Comparison of ENCODE assay signal across 8 mouse cellular contexts in genomic region chr13:58453541-58453940, GRCm38 (mm10). TPM values are rescaled to one million over a fixed set of nuclear protein-coding genes. Genes with fewer than 3 reads are reported as not detected.
DNase-seq lines count a peak whose midpoint lies in the region; ATAC-seq and TF ChIP-seq lines count a peak whose summit lies in the region.

No protein-coding gene starts in this region.

- no peak overlapping the region for H3K9ac ChIP-seq in forebrain, embryonic 11.5 days (ENCODE audit: low read length)
- no peak overlapping the region for H3K9ac ChIP-seq in lung, embryonic 14.5 days

- H3K27ac ChIP-seq in forebrain, embryonic 10.5 days, result no peak overlapping the region
- no peak overlapping the region for H3K27ac ChIP-seq in forebrain, embryonic 11.5 days (ENCODE audit: low read depth, low read length)
- no peak overlapping the region for H3K27ac ChIP-seq in lung, embryonic 14.5 days (ENCODE audit: low read depth)
- no peak overlapping the region for H3K27ac ChIP-seq in limb, embryonic 10.5 days

- peak overlapping the region; percentile 44 for H3K4me3 ChIP-seq in forebrain, embryonic 10.5 days
- no peak overlapping the region for H3K4me3 ChIP-seq in forebrain, embryonic 11.5 days (ENCODE audit: low read depth, low read length)
- peak overlapping the region; percentile 33; the same call in 1 of the 2 replicates for H3K4me3 ChIP-seq in lung, embryonic 14.5 days (ENCODE audit: low read depth, low read length)
- peak overlapping the region; percentile 41; the same call in 1 of the 2 replicates for H3K4me3 ChIP-seq in limb, embryonic 10.5 days

- H3K36me3 ChIP-seq in forebrain, embryonic 10.5 days (replicated peaks), result no peaks in the 10 kb centered on the region
- H3K36me3 ChIP-seq in forebrain, embryonic 11.5 days (ENCODE audit: control insufficient read depth, insufficient read depth, low read length), result no peaks in the 10 kb centered on the region
- no peaks in the 10 kb centered on the region for H3K36me3 ChIP-seq in lung, embryonic 14.5 days (ENCODE audit: insufficient read depth)
- no peaks in the 10 kb centered on the region for H3K36me3 ChIP-seq in limb, embryonic 10.5 days

- H3K4me1 ChIP-seq in forebrain, embryonic 10.5 days, result peaks cover 34% of the 10 kb centered on the region
- H3K4me1 ChIP-seq in forebrain, embryonic 11.5 days (replicated peaks; ENCODE audit: control insufficient read depth, insufficient read depth, low read length), result peaks cover 8% of the 10 kb centered on the region; the same call in 1 of the 2 replicates
- no peaks in the 10 kb centered on the region for H3K4me1 ChIP-seq in lung, embryonic 14.5 days (ENCODE audit: insufficient read depth)
- peaks cover 23% of the 10 kb centered on the region; the same call in 1 of the 2 replicates for H3K4me1 ChIP-seq in limb, embryonic 10.5 days

- 29% methylated on average over 10 of the region's 10 CpGs for WGBS in forebrain, embryonic 10.5 days
- WGBS in forebrain, embryonic 11.5 days, result 27% methylated on average over 10 of the region's 10 CpGs
- WGBS in lung, embryonic 14.5 days, result 30% methylated on average over 10 of the region's 10 CpGs
- 23% methylated on average over 10 of the region's 10 CpGs for WGBS in limb, embryonic 10.5 days

- ATAC-seq in forebrain, embryonic 11.5 days (replicated peaks; ENCODE audit: low FRiP score), result no peak
- no peak for ATAC-seq in lung, embryonic 14.5 days (ENCODE audit: insufficient read depth)
- ATAC-seq in neutrophil, adult 5-6 weeks (ENCODE audit: extremely low read depth, insufficient number of reproducible peaks, low FRiP score, poor library complexity, severe bottlenecking), result peak; percentile 71; the same call in 1 of the 2 replicates

- H3K9me3 ChIP-seq in forebrain, embryonic 10.5 days, result no peaks in the 10 kb centered on the region
- H3K9me3 ChIP-seq in forebrain, embryonic 11.5 days (ENCODE audit: control insufficient read depth, low read length), result no peaks in the 10 kb centered on the region
- no peaks in the 10 kb centered on the region for H3K9me3 ChIP-seq in lung, embryonic 14.5 days (ENCODE audit: low read depth, low read length)
- no peaks in the 10 kb centered on the region for H3K9me3 ChIP-seq in limb, embryonic 10.5 days (replicated peaks)

- peaks cover 67% of the 10 kb centered on the region for H3K27me3 ChIP-seq in forebrain, embryonic 10.5 days (ENCODE audit: poor library complexity, severe bottlenecking)
- H3K27me3 ChIP-seq in forebrain, embryonic 11.5 days (ENCODE audit: control insufficient read depth, insufficient read depth, low read length), result peaks cover 21% of the 10 kb centered on the region
- peaks cover 17% of the 10 kb centered on the region for H3K27me3 ChIP-seq in lung, embryonic 14.5 days (ENCODE audit: insufficient read depth, low read length)
- peaks cover 59% of the 10 kb centered on the region for H3K27me3 ChIP-seq in limb, embryonic 10.5 days (ENCODE audit: low read depth, poor library complexity, severe bottlenecking)

- H3K4me2 ChIP-seq in forebrain, embryonic 11.5 days (ENCODE audit: low read depth, low read length, severe bottlenecking), result no peak overlapping the region
- peak overlapping the region; percentile 65 for H3K4me2 ChIP-seq in lung, embryonic 14.5 days

- no peak for TF ChIP-seq CTCF in lung, embryonic 14.5 days (IDR thresholded peaks at IDR 0.05; ENCODE audit: low read depth)

- no peak for DNase-seq in forebrain, embryonic 10.5 days (ENCODE audit: extremely low spot score, low spot score)
- no peak for DNase-seq in forebrain, embryonic 11.5 days (ENCODE audit: low spot score)
- peak; percentile 37 for DNase-seq in lung, embryonic 14.5 days
- DNase-seq in lung, postnatal 14 days, result no peak
- DNase-seq in limb, embryonic 10.5 days (ENCODE audit: low spot score), result no peak
- DNase-seq in cerebellum, adult 9-11 months, result no peak
- no peak for DNase-seq in right cerebral cortex, adult 18-20 months

RNA-seq across cellular contexts. Expression of gene Hnrnpk, which starts 50.4 kb away (rescaled TPM):
- polyA plus RNA-seq in forebrain, embryonic 10.5 days (2016; fragmentation: Nextera tagmentation; extraction: Ambion mirVana), result 2,219 and 2,417 TPM in 2 replicates
- 2,577 and 2,646 TPM in 2 replicates for polyA plus RNA-seq in forebrain, embryonic 11.5 days (2014; fragmentation: Nextera tagmentation; extraction: Ambion mirVana)
- 1,795 and 1,797 TPM in 2 replicates for polyA plus RNA-seq in lung, embryonic 14.5 days (2014; fragmentation: Nextera tagmentation; extraction: Ambion mirVana)
- polyA plus RNA-seq in limb, embryonic 10.5 days (2016; fragmentation: Nextera tagmentation; extraction: Ambion mirVana), result 1,833 and 2,064 TPM in 2 replicates
- total RNA-seq in neutrophil, adult 5-6 weeks (2017), result 1,458 and 1,547 TPM in 2 replicates

RNA-seq across cellular contexts. Expression of gene Rmi1, which starts 51.5 kb away (rescaled TPM):
- polyA plus RNA-seq in forebrain, embryonic 10.5 days (2016; fragmentation: Nextera tagmentation; extraction: Ambion mirVana), result 30.8 and 32.7 TPM in 2 replicates
- 35.9 and 40.9 TPM in 2 replicates for polyA plus RNA-seq in forebrain, embryonic 11.5 days (2014; fragmentation: Nextera tagmentation; extraction: Ambion mirVana)
- polyA plus RNA-seq in lung, embryonic 14.5 days (2014; fragmentation: Nextera tagmentation; extraction: Ambion mirVana), result 25.7 and 28.8 TPM in 2 replicates
- polyA plus RNA-seq in limb, embryonic 10.5 days (2016; fragmentation: Nextera tagmentation; extraction: Ambion mirVana), result 27.6 and 30.9 TPM in 2 replicates
- total RNA-seq in neutrophil, adult 5-6 weeks (2017), result 38.4 and 45.8 TPM in 2 replicates
